Mouse (Mus musculus): ENCODE data around the gene Sppl2a.

DNA sequence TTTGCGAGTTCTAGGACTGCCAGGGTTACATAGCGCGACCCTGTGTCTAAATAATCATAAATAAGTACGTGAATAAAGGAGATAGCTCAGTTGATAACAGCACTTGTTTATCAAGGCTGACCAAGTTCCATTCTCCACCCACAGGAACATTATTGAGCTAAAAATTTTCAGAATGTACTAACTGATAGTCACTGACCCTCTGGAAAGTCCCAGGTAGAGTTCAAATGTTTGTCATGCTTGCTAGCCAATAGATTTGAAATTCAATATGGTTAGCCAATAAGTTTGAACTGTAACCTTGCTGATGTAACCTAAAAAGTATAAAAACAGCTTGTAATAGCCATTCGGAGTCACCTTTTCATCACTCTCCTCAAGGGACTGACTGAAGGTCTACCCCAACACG is 4.4 kb downstream of the Sppl2a start:
- TF ChIP-seq CTCF (conservative IDR thresholded peaks at IDR 0.05; ENCODE audit: insufficient read depth, insufficient read length, low read depth, low read length) (no peak), POLR2A (IDR thresholded peaks at IDR 0.05; ENCODE audit: low read depth, low read length) (no peak)
